In the genomic region with DNA sequence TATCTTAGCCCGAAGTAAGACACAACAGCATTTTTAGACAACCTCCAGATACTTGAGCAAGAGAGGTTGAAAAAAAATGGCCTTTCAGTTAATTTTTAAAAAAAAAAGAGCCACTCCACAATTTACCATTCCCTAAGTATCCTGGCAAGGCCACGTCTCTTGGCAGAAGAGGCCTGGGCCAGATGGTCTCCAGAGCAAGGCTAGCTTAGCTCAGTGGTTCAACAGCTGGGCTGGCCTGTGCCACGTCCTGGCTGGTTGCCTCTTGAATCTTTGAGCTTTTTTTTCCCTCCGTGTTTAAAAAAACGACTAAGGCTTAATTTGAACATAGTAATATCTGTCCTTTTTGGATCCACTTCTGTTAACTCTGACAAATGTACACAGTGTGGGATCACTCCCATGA, we compare ENCODE assay signal across 9 mouse cellular contexts.
DNase-seq lines count a peak whose midpoint lies in the region.
"Had no signal": no experiment of that assay in that cellular context is flagged by ENCODE, and none has a peak within 500 bp of the region (broad histone marks: within the 10 kb centered on the region; RNA-seq: fewer than 3 reads in every experiment).

No protein-coding gene starts in this region.

- peak; percentile 56 for DNase-seq in adrenal gland, postnatal 10 days
- DNase-seq in adrenal gland, adult 8-10 months: no peak
- peak; percentile 13 to 32 for DNase-seq in layer of hippocampus, adult 18-20 months (ENCODE audit: low spot score in 2 of 2)
- DNase-seq in layer of hippocampus, adult 11-12 months (ENCODE audit: low spot score): no peak
- DNase-seq in brain, adult 2 months (ENCODE audit: low read depth, low spot score): peak; percentile 44
- peak; percentile 59 for DNase-seq in heart, postnatal 4 days
- no peak for DNase-seq in liver
- no peak for DNase-seq in testis, postnatal 10 days (ENCODE audit: low spot score)
- DNase-seq: kidney, adult 8-10 months had no signal

Comparison
In these comparisons a context has a peak if more than half of its experiments do, and no peak if none do; other contexts are left out.
1. DNase-seq: peak in adrenal gland, postnatal 10 days (single experiment), layer of hippocampus, adult 18-20 months (2 of 2), brain, adult 2 months (single experiment) and heart, postnatal 4 days (single experiment); none in adrenal gland, adult 8-10 months (single experiment), layer of hippocampus, adult 11-12 months (single experiment), liver (single experiment) and testis, postnatal 10 days (single experiment).